Mouse (Mus musculus) T-helper 17 cell (primary cell): ENCODE measurements around the gene Fosl1.

Experiments used
- in situ Hi-C, 2 experiments: fragments of 300-600 bp; cut with MboI, MseI; formaldehyde crosslinking; loops; 1 replicate in 1 of 2; 2 replicates in 1 of 2; pipeline ENCODE4 v1.15.1; 2025; ENCODE audit warnings: high pct_unique_total_duplicates in 2 of 2

The Fosl1 gene

GRCm38 (mm10) chr19:5477004-5477667 is 29.8 kb downstream of the Fosl1 start:
- in situ Hi-C loops: no loop called here

DNA sequence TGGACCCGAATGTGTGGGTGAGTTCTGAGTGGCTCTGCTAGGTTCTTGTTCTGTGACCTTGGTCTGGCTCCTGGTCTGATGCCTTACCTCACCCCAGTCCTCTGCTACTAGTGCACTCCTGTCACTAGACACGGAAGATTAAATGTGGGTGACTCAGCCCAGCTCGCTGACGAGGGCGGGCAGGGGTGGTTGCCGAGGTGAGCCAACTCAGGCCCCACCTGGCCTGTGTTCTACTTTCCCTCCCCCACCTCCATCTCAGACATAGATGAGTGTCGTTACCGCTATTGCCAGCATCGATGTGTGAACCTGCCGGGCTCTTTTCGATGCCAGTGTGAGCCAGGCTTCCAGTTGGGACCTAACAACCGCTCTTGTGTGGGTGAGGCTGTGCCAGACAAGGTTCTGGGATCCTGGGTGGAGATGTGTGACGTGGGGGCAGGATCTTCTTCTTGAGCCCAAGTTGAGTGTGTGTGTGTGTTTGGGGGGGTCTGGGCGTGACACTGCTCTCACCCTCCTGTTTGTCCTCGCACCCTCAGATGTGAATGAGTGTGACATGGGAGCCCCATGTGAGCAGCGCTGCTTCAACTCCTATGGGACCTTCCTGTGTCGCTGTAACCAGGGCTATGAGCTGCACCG is 30.4 kb downstream of the Fosl1 start:
- in situ Hi-C loops: no loop called here

- in situ Hi-C loops: no loop called here
Measured at GRCm38 (mm10) chr19:5480016-5480415, 32.7 kb downstream of the Fosl1 start.

GRCm38 (mm10) chr19:5481398-5481797 is 34.1 kb downstream of the Fosl1 start:
- in situ Hi-C loops: no loop called here

DNA sequence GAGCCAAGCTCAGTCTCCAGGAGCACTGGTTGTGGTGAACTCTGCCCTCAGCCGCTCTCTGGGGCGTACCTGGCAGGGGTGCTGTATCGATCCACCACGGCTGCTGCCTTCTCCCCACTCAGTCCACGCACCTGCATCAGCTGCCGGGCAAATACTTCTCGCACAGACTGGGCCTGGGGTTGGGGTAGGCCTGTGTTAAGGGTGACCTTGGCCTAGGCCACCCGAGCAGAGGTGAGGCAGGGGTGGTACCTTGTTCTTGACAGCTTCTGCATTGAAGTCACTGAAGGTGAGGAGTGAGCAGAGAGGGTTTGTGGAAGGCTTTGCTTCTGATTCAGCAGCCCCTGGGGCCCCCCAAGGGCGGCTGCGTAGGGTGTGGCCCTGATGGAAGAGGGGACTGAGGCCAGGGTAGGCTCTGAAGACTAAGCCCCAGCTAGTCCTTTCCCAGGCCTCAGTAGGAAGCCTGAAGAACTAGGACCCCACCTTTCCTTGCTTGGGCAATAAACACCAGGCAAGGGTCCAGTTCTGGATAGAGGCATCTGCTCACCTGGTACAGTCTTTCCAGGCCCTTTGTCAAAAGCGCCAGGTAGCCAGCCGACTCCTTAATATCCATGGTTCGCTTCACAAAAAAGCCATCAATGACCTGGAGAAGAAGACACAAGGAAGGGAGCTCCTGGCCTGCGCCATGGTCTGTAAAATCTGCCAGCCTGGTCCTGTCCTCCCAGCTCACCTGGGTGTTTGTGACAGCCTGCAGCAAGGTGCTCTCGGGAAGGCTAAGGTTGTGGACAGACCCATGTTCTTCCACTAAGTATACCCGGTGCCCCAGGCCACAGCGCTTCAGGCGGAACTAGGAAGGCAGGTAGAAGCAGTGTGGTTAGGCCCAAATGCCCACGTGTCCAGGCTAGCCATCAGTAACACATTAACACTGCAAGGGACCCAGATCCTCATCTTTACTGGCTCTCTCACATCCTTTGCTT is 36.3 kb downstream of the Fosl1 start:
- in situ Hi-C loops: no loop called here

DNA sequence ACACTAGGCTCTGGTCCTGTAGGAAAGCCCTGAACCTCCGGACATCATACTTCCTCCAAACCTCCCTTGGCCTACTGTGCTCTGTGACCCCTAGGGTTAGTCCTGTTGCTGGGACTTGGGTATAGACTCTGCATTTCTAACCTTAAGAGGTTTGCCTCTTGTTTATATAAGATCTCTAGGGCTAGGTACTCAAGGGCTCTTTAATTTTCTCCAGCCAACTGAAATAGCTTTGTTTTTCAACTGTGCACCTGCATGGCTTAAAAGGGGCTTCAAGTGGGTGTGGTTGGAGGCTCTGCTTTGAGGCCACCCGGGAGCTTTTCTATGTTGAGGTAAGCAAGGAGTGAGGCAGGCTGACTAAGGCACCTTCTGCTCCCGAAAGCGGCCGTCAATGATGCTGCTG is 37.1 kb downstream of the Fosl1 start:
- in situ Hi-C loops: no loop called here

- in situ Hi-C loops: loop anchor here in 1 of 2 experiments (5.0 kb wide), 1 partner anchor 33 kb away; no protein-coding TSS in a partner anchor
Measured at GRCm38 (mm10) chr19:5485371-5485770, 38.0 kb downstream of the Fosl1 start.

DNA sequence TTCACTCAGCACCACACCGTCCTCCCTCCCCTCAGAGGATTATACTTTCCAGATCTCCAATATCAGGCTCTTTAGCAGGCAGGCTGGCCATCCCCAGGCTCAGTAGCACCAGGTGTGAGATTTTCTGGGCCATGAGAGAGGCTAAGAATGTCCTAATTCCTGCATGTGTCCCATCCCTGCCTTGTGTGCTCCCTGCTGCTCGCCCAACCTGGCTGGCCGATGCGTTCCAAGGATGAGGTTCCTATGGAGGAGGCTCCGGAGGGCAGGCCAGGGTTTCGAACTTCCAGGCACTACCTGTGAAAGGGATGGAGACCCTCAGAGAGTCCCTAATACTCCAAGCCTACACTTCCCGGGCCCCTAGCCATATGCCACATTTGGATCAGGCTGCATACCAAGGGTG is 38.5 kb downstream of the Fosl1 start:
- in situ Hi-C loops: loop anchor here in 1 of 2 experiments (5.0 kb wide), 1 partner anchor 34 kb away; no protein-coding TSS in a partner anchor

- in situ Hi-C loops: loop anchor here in 1 of 2 experiments (5.0 kb wide), 1 partner anchor 34 kb away; no protein-coding TSS in a partner anchor
Measured at GRCm38 (mm10) chr19:5486286-5486685, 38.9 kb downstream of the Fosl1 start.

- in situ Hi-C loops: loop anchor here in 1 of 2 experiments (5.0 kb wide), 1 partner anchor 34 kb away; no protein-coding TSS in a partner anchor
Measured at GRCm38 (mm10) chr19:5486771-5487170, 39.4 kb downstream of the Fosl1 start.

GRCm38 (mm10) chr19:5487768-5488550 is 40.6 kb downstream of the Fosl1 start, which contains the start of gene Mus81:
Gene Mus81, minus strand, starts transcription at chr19:5488402.
- in situ Hi-C loops: loop anchor here in 1 of 2 experiments (5.0 kb wide), 1 partner anchor 36 kb away; no protein-coding TSS in a partner anchor

DNA sequence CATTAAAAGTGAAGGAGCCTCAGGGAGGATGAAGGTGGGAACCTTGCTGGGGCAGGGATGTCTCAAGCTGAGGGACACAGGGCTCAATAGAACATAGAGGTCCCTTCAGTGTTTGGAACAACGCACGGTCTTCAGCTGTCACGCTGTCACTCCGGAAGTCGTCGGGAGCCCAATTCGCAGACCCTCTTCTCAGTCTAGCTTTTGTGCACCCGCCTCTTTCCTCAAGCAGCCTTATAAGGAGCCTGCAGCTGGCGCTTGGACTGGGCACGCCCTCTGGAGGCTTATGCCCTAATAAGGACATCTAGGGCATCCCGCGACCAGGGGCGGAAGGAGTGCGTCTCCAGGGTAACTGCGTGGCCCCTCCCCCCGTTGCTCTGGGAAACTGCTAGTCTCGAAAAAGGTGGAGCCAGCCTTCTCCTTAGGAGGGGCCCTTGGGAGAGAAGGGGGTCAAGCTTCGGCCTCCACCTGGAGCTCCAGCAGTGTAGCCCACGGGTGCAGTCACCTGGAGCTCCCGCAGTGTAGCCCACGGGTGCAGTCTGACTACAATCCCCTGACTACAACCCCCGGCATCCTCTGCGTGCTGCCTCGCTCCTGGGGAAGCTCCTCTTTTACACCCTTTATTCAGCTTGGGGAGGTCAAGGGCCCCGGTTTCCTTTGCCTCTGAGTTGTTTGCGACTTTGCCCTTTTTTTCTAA is 41.7 kb downstream of the Fosl1 start:
- in situ Hi-C loops: loop anchor here in 1 of 2 experiments (5.0 kb wide), 1 partner anchor 37 kb away; no protein-coding TSS in a partner anchor

DNA sequence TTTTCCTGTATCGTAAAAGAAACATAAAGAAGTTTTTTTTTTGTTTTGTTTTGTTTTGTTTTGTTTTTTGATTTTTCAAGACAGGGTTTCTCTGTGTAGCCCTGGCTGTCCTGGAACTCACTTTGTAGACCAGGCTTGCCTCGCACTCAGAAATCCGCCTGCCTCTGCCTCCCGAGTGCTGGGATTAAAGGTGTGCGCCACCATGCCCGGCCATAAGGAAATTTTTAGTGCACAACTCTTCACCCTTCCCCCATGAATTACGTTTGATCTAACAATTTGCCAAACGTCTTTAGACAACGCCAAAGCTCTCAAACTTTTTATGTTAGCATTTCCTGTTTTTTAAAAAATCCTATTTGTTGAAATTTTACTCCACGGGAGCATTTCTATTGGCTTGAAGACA is 42.4 kb downstream of the Fosl1 start:
- in situ Hi-C loops: loop anchor here (5.0 to 10.0 kb wide), 2 partner anchors 37 to 1705 kb away; no protein-coding TSS in a partner anchor

- in situ Hi-C loops: loop anchor here in 1 of 2 experiments (10.0 kb wide), 1 partner anchor 1704 kb away; no protein-coding TSS in a partner anchor
Measured at GRCm38 (mm10) chr19:5490313-5490897, 43.1 kb downstream of the Fosl1 start, which contains the start of gene Cfl1. Gene Cfl1, plus strand, starts transcription at chr19:5490455.

GRCm38 (mm10) chr19:5490898-5491708 is 43.8 kb downstream of the Fosl1 start:
- in situ Hi-C loops: loop anchor here in 1 of 2 experiments (10.0 kb wide), 1 partner anchor 1704 kb away; no protein-coding TSS in a partner anchor

DNA sequence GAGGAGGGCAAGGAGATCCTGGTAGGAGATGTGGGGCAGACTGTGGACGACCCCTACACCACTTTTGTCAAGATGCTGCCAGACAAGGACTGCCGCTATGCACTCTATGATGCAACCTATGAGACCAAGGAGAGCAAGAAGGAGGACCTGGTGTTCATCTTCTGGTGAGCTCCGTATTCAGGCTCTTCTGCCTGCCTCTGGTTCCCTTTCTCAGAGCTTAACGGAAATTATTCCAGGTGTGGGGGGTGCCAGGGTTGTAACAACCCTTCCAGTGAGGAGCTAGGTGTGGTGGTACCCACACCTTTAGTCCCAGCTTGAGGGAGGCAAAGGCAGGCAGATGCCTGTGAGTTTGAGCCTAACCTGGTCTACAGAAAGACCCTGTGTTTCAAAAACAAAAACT is 45.3 kb downstream of the Fosl1 start:
- in situ Hi-C loops: loop anchor here in 1 of 2 experiments (10.0 kb wide), 1 partner anchor 1702 kb away; no protein-coding TSS in a partner anchor

GRCm38 (mm10) chr19:5493301-5493721 is 46.0 kb downstream of the Fosl1 start:
- in situ Hi-C loops: loop anchor here in 1 of 2 experiments (10.0 kb wide), 1 partner anchor 1701 kb away; no protein-coding TSS in a partner anchor

DNA sequence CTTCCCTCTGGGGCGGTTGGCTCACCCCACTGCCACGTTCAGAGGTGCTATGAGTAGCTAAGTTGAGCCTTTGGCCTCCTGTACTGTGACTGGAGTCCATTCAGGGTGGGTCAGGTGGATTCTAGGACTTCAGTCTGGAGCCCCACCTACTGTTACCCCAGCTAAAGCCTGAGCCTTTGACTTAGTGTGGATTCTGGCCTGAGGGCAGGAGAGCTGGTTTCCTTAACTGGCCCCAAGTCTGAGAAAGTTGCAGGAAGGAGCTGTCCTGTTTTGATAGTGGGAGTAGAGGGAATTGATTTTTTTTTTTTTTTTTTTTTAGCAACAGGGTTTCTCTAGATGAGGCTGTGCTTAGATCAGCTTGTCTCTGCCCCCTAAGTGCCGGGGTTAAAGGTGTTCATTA is 47.0 kb downstream of the Fosl1 start:
- in situ Hi-C loops: loop anchor here in 1 of 2 experiments (10.0 kb wide), 1 partner anchor 1700 kb away; no protein-coding TSS in a partner anchor
